16 mouse cellular contexts compared by ENCODE assay signal in genomic region chr14:29866455-29867275, GRCm38 (mm10).
A peak's percentile ranks its signal among the peaks of the same experiment; 100 is the strongest.
DNase-seq lines count a peak whose midpoint lies in the region; ATAC-seq and TF ChIP-seq lines count a peak whose summit lies in the region.
"Had no signal": no experiment of that assay in that cellular context is flagged by ENCODE, and none has a peak within 500 bp of the region (broad histone marks: within the 10 kb centered on the region; RNA-seq: fewer than 3 reads in every experiment).

No protein-coding gene starts in this region.

- H3K4me2 ChIP-seq in lung, embryonic 14.5 days: no peak overlapping the region
- no peak overlapping the region for H3K4me2 ChIP-seq in forebrain, postnatal 0 days (ENCODE audit: low read depth)
- H3K4me2 ChIP-seq: neural tube, embryonic 15.5 days had no signal

- 60% methylated on average over 7 of the region's 7 CpGs for WGBS in lung, embryonic 14.5 days
- WGBS in lung, adult 2 months: 77% methylated on average over 7 of the region's 7 CpGs
- 90% methylated on average over 7 of the region's 7 CpGs for WGBS in forebrain, postnatal 0 days

- no peaks in the 10 kb centered on the region; the same call in 1 of the 2 replicates for H3K4me1 ChIP-seq in lung, embryonic 14.5 days (ENCODE audit: insufficient read depth)
- no peaks in the 10 kb centered on the region for H3K4me1 ChIP-seq in lung, adult 2 months (ENCODE audit: control insufficient read depth, insufficient read depth, low read length)
- peaks cover 4% of the 10 kb centered on the region for H3K4me1 ChIP-seq in cortical plate, adult 2 months (ENCODE audit: control insufficient read depth, insufficient read depth, low read length)
- no peaks in the 10 kb centered on the region for H3K4me1 ChIP-seq in forebrain, postnatal 0 days (ENCODE audit: insufficient read depth)
- H3K4me1 ChIP-seq: neural tube, embryonic 15.5 days had no signal

- no peak overlapping the region for H3K4me3 ChIP-seq in lung, embryonic 14.5 days (ENCODE audit: low read depth, low read length)
- H3K4me3 ChIP-seq in lung, adult 2 months (replicated peaks; ENCODE audit: extremely low read depth, low read depth, low read length): no peak overlapping the region
- no peak overlapping the region for H3K4me3 ChIP-seq in cortical plate, adult 2 months (ENCODE audit: insufficient read depth, low read length)
- H3K4me3 ChIP-seq in forebrain, postnatal 0 days (ENCODE audit: low read depth, low read length): no peak overlapping the region
- H3K4me3 ChIP-seq: limb, embryonic 10.5 days; neural tube, embryonic 15.5 days had no signal

- H3K36me3 ChIP-seq in lung, embryonic 14.5 days (ENCODE audit: insufficient read depth): no peaks in the 10 kb centered on the region
- H3K36me3 ChIP-seq in forebrain, postnatal 0 days (ENCODE audit: insufficient read depth): no peaks in the 10 kb centered on the region
- H3K36me3 ChIP-seq: limb, embryonic 10.5 days; neural tube, embryonic 15.5 days had no signal

- DNase-seq in frontal cortex, adult 2 months (ENCODE audit: extremely low spot score in 1 of 2, low spot score in 1 of 2): peak; percentile 41 to 64
- DNase-seq in frontal cortex, postnatal 10 days (ENCODE audit: low spot score in 2 of 2): no peak
- no peak for DNase-seq in lung, embryonic 14.5 days
- DNase-seq in lung, adult 2 months: no peak
- DNase-seq in left cerebral cortex, postnatal 25 days (ENCODE audit: low spot score in 2 of 2): peak; percentile 31 to 90
- no peak for DNase-seq in forebrain, postnatal 0 days
- DNase-seq: cerebellum, postnatal 10 days; gastrocnemius, postnatal 25 days; kidney, adult 11 months; kidney, postnatal 25 days; liver, postnatal 0 days; thymus, adult 18-20 months had no signal

- no peaks in the 10 kb centered on the region for H3K9me3 ChIP-seq in lung, embryonic 14.5 days (ENCODE audit: low read depth, low read length)
- H3K9me3 ChIP-seq in forebrain, postnatal 0 days (ENCODE audit: low read length): no peaks in the 10 kb centered on the region
- H3K9me3 ChIP-seq: limb, embryonic 10.5 days; neural tube, embryonic 15.5 days had no signal

- no peaks in the 10 kb centered on the region for H3K27me3 ChIP-seq in lung, embryonic 14.5 days (ENCODE audit: insufficient read depth, low read length)
- H3K27me3 ChIP-seq in forebrain, postnatal 0 days (ENCODE audit: insufficient read depth, low read length): no peaks in the 10 kb centered on the region
- H3K27me3 ChIP-seq: neural tube, embryonic 15.5 days had no signal

- TF ChIP-seq CTCF in lung, embryonic 14.5 days (IDR thresholded peaks at IDR 0.05; ENCODE audit: low read depth): no peak
- no peak for TF ChIP-seq CTCF in lung, adult 2 months (IDR thresholded peaks at IDR 0.05; ENCODE audit: insufficient read depth, low read length)
- no peak for TF ChIP-seq CTCF in cortical plate, adult 2 months (IDR thresholded peaks at IDR 0.05; ENCODE audit: extremely low read depth, insufficient read depth, low read length)
- no peak for TF ChIP-seq CTCF in forebrain, postnatal 0 days (IDR thresholded peaks at IDR 0.05; ENCODE audit: low read depth)

- no peak overlapping the region for H3K9ac ChIP-seq in lung, embryonic 14.5 days
- H3K9ac ChIP-seq in forebrain, postnatal 0 days: no peak overlapping the region
- H3K9ac ChIP-seq: liver, postnatal 0 days; neural tube, embryonic 15.5 days had no signal

- peak overlapping the region; percentile 47; the same call in 1 of the 2 replicates for H3K27ac ChIP-seq in lung, embryonic 14.5 days (ENCODE audit: low read depth)
- peak overlapping the region; percentile 91 for H3K27ac ChIP-seq in cortical plate, adult 2 months (ENCODE audit: insufficient read depth, low read length)
- H3K27ac ChIP-seq in forebrain, postnatal 0 days (ENCODE audit: low read depth, low read length): no peak overlapping the region
- H3K27ac ChIP-seq: limb, embryonic 10.5 days; neural tube, embryonic 15.5 days had no signal

- intact Hi-C loops in left cerebral cortex, postnatal 25 days (cut with DNase I): loop anchor here (2.0 kb wide), 4 partner anchors 16 to 144 kb away; no protein-coding TSS in a partner anchor

- TF ChIP-seq POLR2A in lung, adult 2 months (IDR thresholded peaks at IDR 0.05; ENCODE audit: borderline replicate concordance, extremely low read depth, low read depth, low read length): no peak
- TF ChIP-seq POLR2A in cortical plate, adult 2 months (IDR thresholded peaks at IDR 0.05; ENCODE audit: extremely low read depth, insufficient read depth, low read length): no peak

- no peak; the same call in 1 of the 2 replicates for ATAC-seq in lung, embryonic 14.5 days (ENCODE audit: insufficient read depth)
- ATAC-seq in forebrain, postnatal 0 days: no peak
- ATAC-seq: liver, postnatal 0 days; midbrain, embryonic 16.5 days had no signal

Comparison
In these comparisons a context has a peak if more than half of its experiments do, and no peak if none do; other contexts are left out.
1. DNase-seq: peak in frontal cortex, adult 2 months (2 of 2) and left cerebral cortex, postnatal 25 days (2 of 2); none in frontal cortex, postnatal 10 days (0 of 2), lung, embryonic 14.5 days (single experiment), lung, adult 2 months (single experiment) and forebrain, postnatal 0 days (single experiment).